Mouse (Mus musculus) small intestine, adult 2 months (tissue): ENCODE measurements around the gene Bysl. TPM values are rescaled to one million over a fixed set of nuclear protein-coding genes. Genes with fewer than 3 reads are reported as not detected.

Experiments
- H3K27ac ChIP-seq: fragments of 200-500 bp; 2 replicates; pipeline ENCODE4 v1.5.1; 2012; ENCODE audit warnings: low read depth, low read length, control low read depth, inconsistent platforms; ENCODE audit not compliant: insufficient read depth
- H3K27me3 ChIP-seq: fragments of 200-500 bp; 2 replicates; pipeline ENCODE4 v1.6.1; 2012; ENCODE audit warnings: mild to moderate bottlenecking, moderate library complexity, low read length, inconsistent platforms; ENCODE audit not compliant: control insufficient read depth, insufficient read depth
- H3K36me3 ChIP-seq: fragments of 200-500 bp; 2 replicates; pipeline ENCODE4 v1.6.1; 2012; ENCODE audit warnings: mild to moderate bottlenecking, low read length, control low read depth, inconsistent platforms; ENCODE audit not compliant: control insufficient read depth, insufficient read depth
- H3K4me1 ChIP-seq: fragments of 200-500 bp; 2 replicates; pipeline ENCODE4 v1.6.1; 2012; ENCODE audit warnings: low read length, inconsistent platforms, mixed read lengths; ENCODE audit not compliant: control insufficient read depth, insufficient read depth, insufficient read length
- H3K4me3 ChIP-seq: fragments of 200-500 bp; 2 replicates; pipeline ENCODE4 v1.5.1; 2012; ENCODE audit warnings: low read depth, mild to moderate bottlenecking, control low read depth, inconsistent platforms, low read length, moderate library complexity
- CTCF ChIP-seq: fragments of 200-500 bp; IDR thresholded peaks from 2 replicates; pipeline ENCODE4 v1.5.1; 2012; ENCODE audit warnings: low read depth, mild to moderate bottlenecking, control low read depth, inconsistent platforms, low read length, moderate library complexity, mixed read lengths; ENCODE audit not compliant: insufficient replicate concordance, insufficient read length; ENCODE audit errors: extremely low read depth
- POLR2A ChIP-seq: fragments of 200-500 bp; IDR thresholded peaks from 2 replicates; pipeline ENCODE4 v1.6.1; 2012; ENCODE audit warnings: low read depth, mild to moderate bottlenecking, control low read depth, inconsistent platforms, low read length, moderate library complexity
- whole genome bisulfite sequencing: fragments of 180-500 bp; shearing (Covaris S2); methylation state at CpG from one replicate; pipeline ENCODE4 v1.1.7; 2018; 5-methylcytosine and 5-hydroxymethylcytosine counted together
- polyA plus RNA-seq: library from polyadenylated mRNA; depleted of rRNA; stranded (reverse); fragments of >200 nt; gene quantifications from 2 replicates; pipeline ENCODE4 v1.2.3, GENCODE M21; 2012

Gene Bysl
- polyA plus RNA-seq, 1 experiment, result 3.5 TPM

- WGBS, result under 1% methylated on average over 61 of the region's 63 CpGs
- no peaks in the 10 kb centered on the region for H3K36me3 ChIP-seq
- no peaks in the 10 kb centered on the region for H3K27me3 ChIP-seq
- H3K27ac ChIP-seq, result peak overlapping the region; percentile 24; the same call in 1 of the 2 replicates
- H3K4me1 ChIP-seq, result peaks cover 6% of the 10 kb centered on the region
- peak overlapping the region; percentile 79 for H3K4me3 ChIP-seq
- TF ChIP-seq POLR2A (peak; percentile 54; the same call in 1 of the 2 replicates), CTCF (no peak)
These were observed 18.0 kb downstream of the Bysl start for GRCm38 (mm10) chr17:47593215-47593853.

DNA sequence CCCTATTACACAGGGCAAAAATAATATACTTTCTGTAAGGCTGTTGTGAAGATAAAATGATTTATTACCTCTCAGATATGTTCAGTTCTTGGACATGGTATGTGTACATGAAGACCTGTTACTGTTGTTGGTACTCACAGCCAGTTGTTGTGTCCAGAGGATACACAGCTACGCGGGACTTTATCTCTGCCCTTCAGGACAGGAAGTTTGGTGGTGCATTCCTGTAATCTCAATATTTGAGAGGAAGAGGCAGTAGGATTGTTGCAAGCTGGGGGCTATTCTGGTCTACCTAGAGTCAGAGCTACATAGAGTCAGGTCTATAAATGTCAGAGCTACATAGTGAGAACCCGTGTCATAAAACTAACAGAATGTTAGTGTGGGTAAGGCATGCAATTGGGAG lies 20.2 kb downstream of the Bysl start:
- no peaks in the 10 kb centered on the region for H3K36me3 ChIP-seq
- no peak for TF ChIP-seq CTCF
- no peak for TF ChIP-seq POLR2A
- WGBS, result 64% methylated on average over 3 of the region's 3 CpGs
- H3K27me3 ChIP-seq, result no peaks in the 10 kb centered on the region
- H3K27ac ChIP-seq, result no peak overlapping the region
- no peak overlapping the region for H3K4me3 ChIP-seq
- peaks cover 6% of the 10 kb centered on the region for H3K4me1 ChIP-seq

DNA sequence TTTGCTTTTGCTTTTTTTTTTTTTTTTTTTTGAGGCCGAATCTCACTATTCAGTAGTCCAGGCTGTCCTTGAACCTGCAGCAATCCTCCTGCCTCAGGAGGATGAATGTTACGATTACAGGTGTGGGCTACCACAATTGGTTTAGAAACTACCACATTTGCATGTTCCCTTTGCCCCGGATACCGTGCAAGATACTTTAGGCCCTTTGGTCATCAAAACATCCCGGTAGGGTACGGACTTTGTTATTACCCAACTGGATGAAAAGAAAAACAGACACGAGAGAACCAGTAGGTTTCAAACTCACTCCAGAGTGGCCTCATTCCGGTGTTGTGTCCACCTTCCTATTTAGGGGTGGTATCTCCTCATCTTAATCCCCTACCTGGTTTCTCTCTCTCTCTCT lies 22.8 kb downstream of the Bysl start:
- TF ChIP-seq POLR2A (no peak), CTCF (no peak)
- Histone ChIP-seq H3K4me3 (no peak overlapping the region), H3K27ac (no peak overlapping the region), H3K27me3 (no peaks in the 10 kb centered on the region), H3K36me3 (no peaks in the 10 kb centered on the region), H3K4me1 (peaks cover 3% of the 10 kb centered on the region; the same call in 1 of the 2 replicates)
- 86% methylated on average over 8 of the region's 8 CpGs for WGBS

DNA sequence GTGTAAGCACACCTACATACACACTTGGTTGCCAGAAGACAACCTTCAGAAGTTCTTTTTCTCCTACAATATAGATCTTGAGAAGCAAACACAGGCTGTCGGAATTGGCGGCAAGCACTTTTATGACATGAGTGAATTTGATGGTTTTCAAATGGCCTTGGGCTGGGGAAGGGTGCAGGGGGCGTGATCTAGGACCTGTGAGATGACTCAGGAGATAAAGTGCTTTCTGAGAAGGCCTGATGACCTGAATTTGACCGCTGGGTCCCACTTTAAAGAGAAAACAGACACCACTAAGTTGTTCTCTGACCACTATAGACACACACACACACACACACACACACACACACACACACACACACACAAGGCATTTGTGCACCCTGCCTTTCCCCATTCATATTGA lies 30.3 kb downstream of the Bysl start:
- no peaks in the 10 kb centered on the region for H3K27me3 ChIP-seq
- no peaks in the 10 kb centered on the region; the same call in 1 of the 2 replicates for H3K4me1 ChIP-seq
- TF ChIP-seq POLR2A, result no peak
- no peak for TF ChIP-seq CTCF
- H3K4me3 ChIP-seq, result no peak overlapping the region
- H3K27ac ChIP-seq, result no peak overlapping the region
- WGBS, result 96% methylated on average over 4 of the region's 4 CpGs
- no peaks in the 10 kb centered on the region for H3K36me3 ChIP-seq

GRCm38 (mm10) chr17:47578655-47579054 lies 32.6 kb downstream of the Bysl start:
- Histone ChIP-seq H3K27ac (no peak overlapping the region), H3K4me3 (no peak overlapping the region), H3K36me3 (no peaks in the 10 kb centered on the region), H3K27me3 (no peaks in the 10 kb centered on the region), H3K4me1 (no peaks in the 10 kb centered on the region; the same call in 1 of the 2 replicates)
- no peak for TF ChIP-seq CTCF
- TF ChIP-seq POLR2A, result no peak
- 84% methylated on average over 6 of the region's 6 CpGs for WGBS

GRCm38 (mm10) chr17:47574830-47575229 lies 36.5 kb downstream of the Bysl start:
- Histone ChIP-seq H3K36me3 (no peaks in the 10 kb centered on the region), H3K27me3 (no peaks in the 10 kb centered on the region), H3K4me3 (no peak overlapping the region), H3K4me1 (no peaks in the 10 kb centered on the region), H3K27ac (no peak overlapping the region)
- WGBS, result 77% methylated on average over 11 of the region's 11 CpGs
- TF ChIP-seq CTCF, result no peak
- no peak for TF ChIP-seq POLR2A

DNA sequence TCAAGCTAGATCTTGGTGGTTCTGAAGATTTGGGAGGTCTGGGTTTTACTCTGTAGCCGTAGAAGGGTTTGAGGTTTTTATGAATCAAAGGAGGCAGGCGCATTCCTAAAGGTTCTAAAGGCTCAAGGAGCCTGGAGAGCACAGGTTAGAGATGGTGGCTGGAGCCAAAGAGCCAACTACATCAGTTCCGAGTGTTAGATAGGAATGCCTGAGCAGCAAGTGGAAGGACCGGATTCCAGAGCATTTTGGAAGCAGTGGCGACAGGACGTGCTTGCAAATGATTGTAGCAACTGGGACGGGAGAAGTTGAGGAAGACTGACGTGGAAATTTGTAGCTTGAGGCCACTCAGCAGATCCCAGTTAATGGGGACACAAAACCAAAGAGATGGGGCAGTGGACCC lies 37.3 kb downstream of the Bysl start:
- Histone ChIP-seq H3K27me3 (no peaks in the 10 kb centered on the region), H3K27ac (no peak overlapping the region), H3K4me1 (no peaks in the 10 kb centered on the region), H3K4me3 (no peak overlapping the region), H3K36me3 (no peaks in the 10 kb centered on the region)
- WGBS, result 79% methylated on average over 8 of the region's 8 CpGs
- TF ChIP-seq POLR2A (no peak), CTCF (no peak)
